Mouse (Mus musculus) lung, postnatal 0 days (tissue): ENCODE results near the gene Meox1. TPM values are rescaled to one million over a fixed set of nuclear protein-coding genes. Genes with fewer than 3 reads are reported as not detected.

Source experiments
- ATAC-seq: fragments of 200-750 bp; cut with Nextera tagmentation; 2 replicates; pipeline ENCODE4 v1.8.0; 2017; ENCODE audit warnings: moderate library complexity
- DNase-seq: peaks from one replicate; pipeline ENCODE4 v3.0.0-alpha.2; 2016; ENCODE audit warnings: low spot score
- H3K27ac ChIP-seq: fragments of 300-500 bp; sonication (generic); 2 replicates; pipeline ENCODE4 v1.5.1; 2014; ENCODE audit warnings: antibody characterized with exemption, mild to moderate bottlenecking, low read length, mixed read lengths
- H3K27me3 ChIP-seq: fragments of 300-500 bp; sonication (generic); replicated peaks from 2 replicates; pipeline ENCODE4 v1.6.1; 2014; ENCODE audit warnings: low read length, mixed read lengths; ENCODE audit not compliant: insufficient read depth
- H3K36me3 ChIP-seq: fragments of 300-500 bp; sonication (generic); 2 replicates; pipeline ENCODE4 v1.6.1; 2014; ENCODE audit warnings: low read length, mixed read lengths; ENCODE audit not compliant: insufficient read depth
- H3K4me1 ChIP-seq: fragments of 300-500 bp; sonication (generic); 2 replicates; pipeline ENCODE4 v1.6.1; 2014; ENCODE audit warnings: antibody characterized with exemption, low read depth, low read length, mixed read lengths; ENCODE audit not compliant: insufficient read depth
- H3K4me2 ChIP-seq: fragments of 300-500 bp; sonication (generic); replicated peaks from 2 replicates; pipeline ENCODE4 v1.6.1; 2014; ENCODE audit warnings: low read depth, mild to moderate bottlenecking, low read length, moderate library complexity, mixed read lengths
- H3K4me3 ChIP-seq: fragments of 300-500 bp; sonication (generic); 2 replicates; pipeline ENCODE4 v1.5.1; 2014; ENCODE audit warnings: low read depth, low read length
- H3K9ac ChIP-seq: fragments of 300-500 bp; sonication (generic); replicated peaks from 2 replicates; pipeline ENCODE4 v1.6.1; 2014; ENCODE audit warnings: low read depth, mild to moderate bottlenecking
- H3K9me3 ChIP-seq: fragments of 300-500 bp; sonication (generic); 2 replicates; pipeline ENCODE4 v1.6.1; 2016; ENCODE audit warnings: low read length, mixed read lengths
- CTCF ChIP-seq: IDR thresholded peaks from 2 replicates; pipeline ENCODE4 v1.5.1; 2016; ENCODE audit warnings: antibody characterized with exemption, mild to moderate bottlenecking
- EP300 ChIP-seq: IDR thresholded peaks from 2 replicates; pipeline ENCODE4 v1.6.1; 2016; ENCODE audit warnings: antibody characterized with exemption, mild to moderate bottlenecking, control low read depth
- WGBS: fragments of 180-500 bp; shearing (Covaris S2); extraction: QIAGEN DNeasy Blood & Tissue Kit; methylation state at CpG from one replicate; pipeline ENCODE4 v1.1.7; 2014; 5-methylcytosine and 5-hydroxymethylcytosine counted together
- polyA plus RNA-seq: library from polyadenylated mRNA; unstranded; fragments of >200 nt; fragmentation: Nextera tagmentation; extraction: Ambion mirVana; gene quantifications from 2 replicates; pipeline ENCODE4 v1.2.1, GENCODE M21; 2015

The Meox1 gene
- polyA plus RNA-seq, result 8.1 and 8.7 TPM in 2 replicates

- Histone ChIP-seq H3K4me2 (0 out of 2 replicates have a peak within 1 kb of the TSS, but pooled peaks have one; percentile 19), H3K4me3 (0 out of 2 replicates have a peak within 1 kb of the TSS, but pooled peaks have one; percentile 0), H3K36me3 (no peaks in the 10 kb centered on the region), H3K9me3 (no peaks in the 10 kb centered on the region), H3K27me3 (no peaks in the 10 kb centered on the region), H3K27ac (no peak within 1 kb of the TSS), H3K4me1 (no peaks in the 10 kb centered on the region), H3K9ac (no peak within 1 kb of the TSS)
- TF ChIP-seq EP300 (no peak), CTCF (no peak)
- 17% methylated on average over 11 of the region's 11 CpGs for WGBS
- DNase-seq (peak; percentile 27), ATAC-seq (no peak)
Measured at GRCm38 (mm10) chr11:101894204-101894603, at the start of gene Meox1. Meox1 (minus strand) TSS chr11:101894374.

- ATAC-seq (no peak), DNase-seq (no peak)
- no peak overlapping the region for H3K27ac ChIP-seq
- no peaks in the 10 kb centered on the region for H3K4me1 ChIP-seq
- TF ChIP-seq CTCF, result no peak
- no peaks in the 10 kb centered on the region; the same call in 1 of the 2 replicates for H3K27me3 ChIP-seq
- H3K4me2 ChIP-seq, result no peak overlapping the region
- H3K36me3 ChIP-seq, result no peaks in the 10 kb centered on the region
- no peaks in the 10 kb centered on the region for H3K9me3 ChIP-seq
- no peak overlapping the region for H3K9ac ChIP-seq
- no peak overlapping the region for H3K4me3 ChIP-seq
- WGBS, result 37% methylated on average over 3 of the region's 3 CpGs
Measured at GRCm38 (mm10) chr11:101943055-101943454, 48.9 kb upstream of the Meox1 start.

GRCm38 (mm10) chr11:101937108-101937507 lies 42.9 kb upstream of the Meox1 start:
- Histone ChIP-seq H3K4me2 (peak overlapping the region; percentile 60), H3K4me3 (peak overlapping the region; percentile 26; the same call in 1 of the 2 replicates), H3K27ac (no peak overlapping the region), H3K9ac (no peak overlapping the region), H3K4me1 (no peaks in the 10 kb centered on the region), H3K36me3 (no peaks in the 10 kb centered on the region), H3K9me3 (no peaks in the 10 kb centered on the region), H3K27me3 (no peaks in the 10 kb centered on the region; the same call in 1 of the 2 replicates)
- WGBS, result under 1% methylated on average over 32 of the region's 32 CpGs
- no peak for TF ChIP-seq CTCF
- TF ChIP-seq EP300, result no peak
- ATAC-seq, result peak; percentile 62
- peak; percentile 39 for DNase-seq

GRCm38 (mm10) chr11:101936421-101936820 lies 42.2 kb upstream of the Meox1 start:
- 42% methylated on average over 7 of the region's 7 CpGs for WGBS
- H3K27ac ChIP-seq, result no peak overlapping the region
- no peak overlapping the region for H3K4me3 ChIP-seq
- H3K9ac ChIP-seq, result no peak overlapping the region
- ATAC-seq, result no peak
- DNase-seq, result no peak
- no peaks in the 10 kb centered on the region for H3K36me3 ChIP-seq
- H3K9me3 ChIP-seq, result no peaks in the 10 kb centered on the region
- no peaks in the 10 kb centered on the region for H3K4me1 ChIP-seq
- no peaks in the 10 kb centered on the region; the same call in 1 of the 2 replicates for H3K27me3 ChIP-seq
- TF ChIP-seq EP300 (no peak), CTCF (no peak)
- H3K4me2 ChIP-seq, result no peak overlapping the region

GRCm38 (mm10) chr11:101935743-101936142 lies 41.6 kb upstream of the Meox1 start:
- Histone ChIP-seq H3K27ac (no peak overlapping the region), H3K9me3 (no peaks in the 10 kb centered on the region), H3K4me1 (no peaks in the 10 kb centered on the region), H3K4me2 (no peak overlapping the region), H3K27me3 (no peaks in the 10 kb centered on the region; the same call in 1 of the 2 replicates), H3K4me3 (no peak overlapping the region), H3K9ac (no peak overlapping the region), H3K36me3 (no peaks in the 10 kb centered on the region)
- WGBS, result 77% methylated on average over 3 of the region's 3 CpGs
- TF ChIP-seq EP300, result no peak
- TF ChIP-seq CTCF, result no peak
- DNase-seq (no peak), ATAC-seq (no peak)

GRCm38 (mm10) chr11:101931978-101932377 lies 37.8 kb upstream of the Meox1 start:
- H3K4me2 ChIP-seq, result no peak overlapping the region
- no peak for DNase-seq
- ATAC-seq, result no peak
- no peaks in the 10 kb centered on the region for H3K36me3 ChIP-seq
- H3K4me3 ChIP-seq, result no peak overlapping the region
- H3K27me3 ChIP-seq, result no peaks in the 10 kb centered on the region
- no peaks in the 10 kb centered on the region for H3K4me1 ChIP-seq
- no peak overlapping the region for H3K9ac ChIP-seq
- TF ChIP-seq EP300 (no peak), CTCF (no peak)
- WGBS, result 43% methylated on average over 4 of the region's 4 CpGs
- H3K27ac ChIP-seq, result no peak overlapping the region
- H3K9me3 ChIP-seq, result no peaks in the 10 kb centered on the region
